Comparison of ENCODE assay signal across 13 mouse cellular contexts in genomic region chr4:28242272-28242671, GRCm38 (mm10).
"Had no signal": no experiment of that assay in that cellular context is flagged by ENCODE, and none has a peak within 500 bp of the region (broad histone marks: within the 10 kb centered on the region; RNA-seq: fewer than 3 reads in every experiment).

No protein-coding gene starts in this region.

- H3K9ac ChIP-seq: liver, embryonic 15.5 days; midbrain, embryonic 13.5 days; neural tube, embryonic 12.5 days; stomach, embryonic 15.5 days had no signal

- ATAC-seq: lung, postnatal 0 days; midbrain, embryonic 13.5 days had no signal

- H3K36me3 ChIP-seq: limb, embryonic 10.5 days; liver, embryonic 15.5 days; midbrain, embryonic 13.5 days; neural tube, embryonic 12.5 days; stomach, embryonic 15.5 days had no signal

- H3K4me3 ChIP-seq: left cerebral cortex, adult 2 months; limb, embryonic 10.5 days; liver, embryonic 15.5 days; midbrain, embryonic 13.5 days; neural tube, embryonic 12.5 days; stomach, embryonic 15.5 days had no signal

- H3K27ac ChIP-seq: left cerebral cortex, adult 2 months; limb, embryonic 10.5 days; liver, embryonic 15.5 days; midbrain, embryonic 13.5 days; neural tube, embryonic 12.5 days; stomach, embryonic 15.5 days had no signal

- H3K27me3 ChIP-seq: liver, embryonic 15.5 days; midbrain, embryonic 13.5 days; neural tube, embryonic 12.5 days; stomach, embryonic 15.5 days had no signal

- H3K4me1 ChIP-seq: limb, embryonic 10.5 days; liver, embryonic 15.5 days; midbrain, embryonic 13.5 days; neural tube, embryonic 12.5 days; stomach, embryonic 15.5 days had no signal

- H3K4me2 ChIP-seq: liver, embryonic 11.5 days; liver, embryonic 15.5 days; midbrain, embryonic 13.5 days; neural tube, embryonic 12.5 days; stomach, embryonic 15.5 days had no signal

- DNase-seq: kidney, postnatal 10 days; kidney, postnatal 4 days; lung, adult 2 months; lung, postnatal 36 days; thymus, postnatal 36 days had no signal

- H3K9me3 ChIP-seq: limb, embryonic 10.5 days; liver, embryonic 15.5 days; midbrain, embryonic 13.5 days; neural tube, embryonic 12.5 days; stomach, embryonic 15.5 days had no signal
